In genomic region chr11:19009536-19010395, GRCm38 (mm10) we compare ENCODE assay signal across 9 mouse cellular contexts. TPM values are rescaled to one million over a fixed set of nuclear protein-coding genes. Genes with fewer than 3 reads are reported as not detected.
DNase-seq lines count a peak whose midpoint lies in the region; ATAC-seq and TF ChIP-seq lines count a peak whose summit lies in the region.
"Had no signal": no experiment of that assay in that cellular context is flagged by ENCODE, and none has a peak within 500 bp of the region (broad histone marks: within the 10 kb centered on the region; RNA-seq: fewer than 3 reads in every experiment).

No protein-coding gene starts in this region.

- H3K9me3 ChIP-seq in lung, embryonic 15.5 days, result no peaks in the 10 kb centered on the region
- H3K9me3 ChIP-seq in forebrain, embryonic 12.5 days, result no peaks in the 10 kb centered on the region
- H3K9me3 ChIP-seq in hindbrain, embryonic 15.5 days, result no peaks in the 10 kb centered on the region
- no peaks in the 10 kb centered on the region for H3K9me3 ChIP-seq in neural tube, embryonic 15.5 days (replicated peaks)

- no peak for TF ChIP-seq CTCF in lung, adult 2 months (IDR thresholded peaks at IDR 0.05; ENCODE audit: insufficient read depth, low read length)

- no peaks in the 10 kb centered on the region for H3K36me3 ChIP-seq in lung, embryonic 15.5 days
- H3K36me3 ChIP-seq in forebrain, embryonic 12.5 days (replicated peaks), result no peaks in the 10 kb centered on the region
- H3K36me3 ChIP-seq in hindbrain, embryonic 15.5 days, result no peaks in the 10 kb centered on the region
- no peaks in the 10 kb centered on the region for H3K36me3 ChIP-seq in neural tube, embryonic 15.5 days

- peak overlapping the region; percentile 92 for H3K27ac ChIP-seq in lung, embryonic 15.5 days
- H3K27ac ChIP-seq in forebrain, embryonic 12.5 days, result peak overlapping the region; percentile 31; the same call in 1 of the 2 replicates
- H3K27ac ChIP-seq in hindbrain, embryonic 15.5 days (replicated peaks), result peak overlapping the region; percentile 100
- H3K27ac ChIP-seq in neural tube, embryonic 15.5 days (replicated peaks), result peak overlapping the region; percentile 83

- no peak for DNase-seq in lung, postnatal 14 days
- DNase-seq in lung, adult 2 months, result no peak

- H3K9ac ChIP-seq in lung, embryonic 15.5 days, result peak overlapping the region; percentile 51
- 0 out of 2 replicates have a peak overlapping the region, but pooled peaks have one; percentile 33 for H3K9ac ChIP-seq in forebrain, embryonic 12.5 days
- H3K9ac ChIP-seq in hindbrain, embryonic 15.5 days, result peak overlapping the region; percentile 98
- H3K9ac ChIP-seq in neural tube, embryonic 15.5 days (replicated peaks), result peak overlapping the region; percentile 53

- no peak for TF ChIP-seq POLR2A in lung, adult 2 months (IDR thresholded peaks at IDR 0.05; ENCODE audit: borderline replicate concordance, extremely low read depth, low read depth, low read length)

- WGBS in lung, embryonic 15.5 days, result 27% methylated on average over 17 of the region's 17 CpGs
- 15% methylated on average over 17 of the region's 17 CpGs for WGBS in forebrain, embryonic 12.5 days
- 14% methylated on average over 17 of the region's 17 CpGs for WGBS in hindbrain, embryonic 15.5 days
- WGBS in neural tube, embryonic 15.5 days, result 16% methylated on average over 17 of the region's 17 CpGs
- WGBS in lung, adult 2 months, result 57% methylated on average over 17 of the region's 17 CpGs

- 0 out of 2 replicates have a peak, but pooled peaks cover 3% of the 10 kb centered on the region for H3K27me3 ChIP-seq in lung, embryonic 15.5 days
- peaks cover 62% of the 10 kb centered on the region for H3K27me3 ChIP-seq in forebrain, embryonic 12.5 days
- no peaks in the 10 kb centered on the region for H3K27me3 ChIP-seq in hindbrain, embryonic 15.5 days
- no peaks in the 10 kb centered on the region for H3K27me3 ChIP-seq in neural tube, embryonic 15.5 days (replicated peaks)

- peak overlapping the region; percentile 57 for H3K4me3 ChIP-seq in lung, embryonic 15.5 days
- H3K4me3 ChIP-seq in forebrain, embryonic 12.5 days (replicated peaks), result peak overlapping the region; percentile 14; the same call in 1 of the 2 replicates
- H3K4me3 ChIP-seq in hindbrain, embryonic 15.5 days, result peak overlapping the region; percentile 89
- H3K4me3 ChIP-seq in neural tube, embryonic 15.5 days (replicated peaks), result peak overlapping the region; percentile 35
- H3K4me3 ChIP-seq in lung, adult 2 months (replicated peaks; ENCODE audit: extremely low read depth, low read depth, low read length), result no peak overlapping the region
- H3K4me3 ChIP-seq: erythroblast, embryonic 14.5 days had no signal

- ATAC-seq in lung, embryonic 15.5 days (ENCODE audit: borderline replicate concordance, extremely low read depth, low FRiP score, low TSS enrichment), result no peak
- no peak for ATAC-seq in forebrain, embryonic 12.5 days (ENCODE audit: low FRiP score)
- no peak for ATAC-seq in hindbrain, embryonic 15.5 days (ENCODE audit: low FRiP score, low read depth)
- no peak for ATAC-seq in neural tube, embryonic 15.5 days (ENCODE audit: low FRiP score)
- no peak for ATAC-seq in erythroblast, adult 5-6 weeks (replicated peaks; ENCODE audit: low FRiP score, poor library complexity, severe bottlenecking)
- no peak for ATAC-seq in megakaryocyte-erythroid progenitor cell, adult 5-6 weeks (replicated peaks; ENCODE audit: low FRiP score, low TSS enrichment, poor library complexity, severe bottlenecking)

- H3K4me1 ChIP-seq in lung, embryonic 15.5 days, result peaks cover 18% of the 10 kb centered on the region
- peaks cover 66% of the 10 kb centered on the region for H3K4me1 ChIP-seq in forebrain, embryonic 12.5 days
- peaks cover 50% of the 10 kb centered on the region for H3K4me1 ChIP-seq in hindbrain, embryonic 15.5 days (replicated peaks)
- H3K4me1 ChIP-seq in neural tube, embryonic 15.5 days, result peaks cover 59% of the 10 kb centered on the region
- peaks cover 5% of the 10 kb centered on the region for H3K4me1 ChIP-seq in lung, adult 2 months (ENCODE audit: control insufficient read depth, insufficient read depth, low read length)

- H3K4me2 ChIP-seq in lung, embryonic 15.5 days, result peak overlapping the region; percentile 64
- peak overlapping the region; percentile 32 for H3K4me2 ChIP-seq in forebrain, embryonic 12.5 days
- H3K4me2 ChIP-seq in hindbrain, embryonic 15.5 days, result peak overlapping the region; percentile 95
- H3K4me2 ChIP-seq in neural tube, embryonic 15.5 days, result peak overlapping the region; percentile 87

RNA-seq across cellular contexts. Expression of gene Meis1, which starts 9.0 kb away (rescaled TPM):
- 112 and 116 TPM in 2 replicates for polyA plus RNA-seq in lung, embryonic 15.5 days (2015; fragmentation: Nextera tagmentation; extraction: Ambion mirVana)
- polyA plus RNA-seq in forebrain, embryonic 12.5 days (2016; fragmentation: Nextera tagmentation; extraction: Ambion mirVana), result 40.4 and 44.8 TPM in 2 replicates
- polyA plus RNA-seq in hindbrain, embryonic 15.5 days (2015; fragmentation: Nextera tagmentation; extraction: Ambion mirVana), result 159 and 178 TPM in 2 replicates
- polyA plus RNA-seq in neural tube, embryonic 15.5 days (2015; fragmentation: Nextera tagmentation; extraction: Ambion mirVana), result 156 and 166 TPM in 2 replicates
- total RNA-seq in erythroblast, adult 5-6 weeks (2015; ENCODE audit: low replicate concordance), result 0.38 and 2.5 TPM in 2 replicates
- 2.4 and 3.3 TPM in 2 replicates for total RNA-seq in erythroblast, adult 5-6 weeks (2017; ENCODE audit: low replicate concordance)
- total RNA-seq in megakaryocyte-erythroid progenitor cell, adult 5-6 weeks (2014; fragmentation: Nextera tagmentation), result 14.5 and 20.7 TPM in 2 replicates
- 19.9 and 45.5 TPM in 2 replicates for total RNA-seq in megakaryocyte-erythroid progenitor cell, adult 5-6 weeks (2017)
- polyA plus RNA-seq in lung, adult 2 months (2012; rRNA removed), result 26.0 and 31.3 TPM in 2 replicates

Comparison
In these comparisons a context has a peak if more than half of its experiments do, and no peak if none do; other contexts are left out.
1. H3K27ac ChIP-seq: peak in every context shown above with its lines; median percentile 100 in hindbrain, embryonic 15.5 days; 92 in lung, embryonic 15.5 days; 83 in neural tube, embryonic 15.5 days; 31 in forebrain, embryonic 12.5 days.
2. H3K4me2 ChIP-seq: peak in every context shown above with its lines; median percentile 95 in hindbrain, embryonic 15.5 days; 87 in neural tube, embryonic 15.5 days; 64 in lung, embryonic 15.5 days; 32 in forebrain, embryonic 12.5 days.
3. H3K9ac ChIP-seq: peak in every context shown above with its lines; median percentile 98 in hindbrain, embryonic 15.5 days; 53 in neural tube, embryonic 15.5 days; 51 in lung, embryonic 15.5 days; 33 in forebrain, embryonic 12.5 days.